Mouse (Mus musculus) lung, postnatal 0 days (tissue): ENCODE results near the gene Gm11027. TPM values are rescaled to one million over a fixed set of nuclear protein-coding genes. Genes with fewer than 3 reads are reported as not detected.

Source experiments
- ATAC-seq: fragments of 200-750 bp; cut with Nextera tagmentation; 2 replicates; pipeline ENCODE4 v1.8.0; 2017; ENCODE audit warnings: moderate library complexity
- DNase-seq: peaks from one replicate; pipeline ENCODE4 v3.0.0-alpha.2; 2016; ENCODE audit warnings: low spot score
- H3K27ac ChIP-seq: fragments of 300-500 bp; sonication (generic); 2 replicates; pipeline ENCODE4 v1.5.1; 2014; ENCODE audit warnings: antibody characterized with exemption, mild to moderate bottlenecking, low read length, mixed read lengths
- H3K27me3 ChIP-seq: fragments of 300-500 bp; sonication (generic); replicated peaks from 2 replicates; pipeline ENCODE4 v1.6.1; 2014; ENCODE audit warnings: low read length, mixed read lengths; ENCODE audit not compliant: insufficient read depth
- H3K36me3 ChIP-seq: fragments of 300-500 bp; sonication (generic); 2 replicates; pipeline ENCODE4 v1.6.1; 2014; ENCODE audit warnings: low read length, mixed read lengths; ENCODE audit not compliant: insufficient read depth
- H3K4me1 ChIP-seq: fragments of 300-500 bp; sonication (generic); 2 replicates; pipeline ENCODE4 v1.6.1; 2014; ENCODE audit warnings: antibody characterized with exemption, low read depth, low read length, mixed read lengths; ENCODE audit not compliant: insufficient read depth
- H3K4me2 ChIP-seq: fragments of 300-500 bp; sonication (generic); replicated peaks from 2 replicates; pipeline ENCODE4 v1.6.1; 2014; ENCODE audit warnings: low read depth, mild to moderate bottlenecking, low read length, moderate library complexity, mixed read lengths
- H3K4me3 ChIP-seq: fragments of 300-500 bp; sonication (generic); 2 replicates; pipeline ENCODE4 v1.5.1; 2014; ENCODE audit warnings: low read depth, low read length
- H3K9ac ChIP-seq: fragments of 300-500 bp; sonication (generic); replicated peaks from 2 replicates; pipeline ENCODE4 v1.6.1; 2014; ENCODE audit warnings: low read depth, mild to moderate bottlenecking
- H3K9me3 ChIP-seq: fragments of 300-500 bp; sonication (generic); 2 replicates; pipeline ENCODE4 v1.6.1; 2016; ENCODE audit warnings: low read length, mixed read lengths
- CTCF ChIP-seq: IDR thresholded peaks from 2 replicates; pipeline ENCODE4 v1.5.1; 2016; ENCODE audit warnings: antibody characterized with exemption, mild to moderate bottlenecking
- EP300 ChIP-seq: IDR thresholded peaks from 2 replicates; pipeline ENCODE4 v1.6.1; 2016; ENCODE audit warnings: antibody characterized with exemption, mild to moderate bottlenecking, control low read depth
- WGBS: fragments of 180-500 bp; shearing (Covaris S2); extraction: QIAGEN DNeasy Blood & Tissue Kit; methylation state at CpG from one replicate; pipeline ENCODE4 v1.1.7; 2014; 5-methylcytosine and 5-hydroxymethylcytosine counted together
- polyA plus RNA-seq: library from polyadenylated mRNA; unstranded; fragments of >200 nt; fragmentation: Nextera tagmentation; extraction: Ambion mirVana; gene quantifications from 2 replicates; pipeline ENCODE4 v1.2.1, GENCODE M21; 2015

Gm11027 gene
- polyA plus RNA-seq, 1 experiment from 2014 or later: not detected

GRCm38 (mm10) chr12:116280653-116281364 lies 5.6 kb downstream of the Gm11027 start, which contains the start of gene Esyt2:
Esyt2 (plus strand) TSS chr12:116281196.
- Histone ChIP-seq H3K4me3 (peak within 1 kb of the TSS; percentile 100), H3K9ac (peak within 1 kb of the TSS; percentile 72), H3K27me3 (no peaks in the 10 kb centered on the region), H3K9me3 (no peaks in the 10 kb centered on the region), H3K27ac (peak within 1 kb of the TSS; percentile 98), H3K4me1 (no peaks in the 10 kb centered on the region), H3K4me2 (peak within 1 kb of the TSS; percentile 91), H3K36me3 (no peaks in the 10 kb centered on the region)
- TF ChIP-seq EP300 (peak; percentile 66; the same call in 1 of the 2 replicates), CTCF (peak; percentile 70)
- DNase-seq: peak; percentile 99
- WGBS: under 1% methylated on average over 59 of the region's 68 CpGs
- ATAC-seq: peak; percentile 95

GRCm38 (mm10) chr12:116281427-116282281 lies 6.5 kb downstream of the Gm11027 start:
- ATAC-seq: peak; percentile 39
- H3K4me2 ChIP-seq: peak overlapping the region; percentile 91

DNA sequence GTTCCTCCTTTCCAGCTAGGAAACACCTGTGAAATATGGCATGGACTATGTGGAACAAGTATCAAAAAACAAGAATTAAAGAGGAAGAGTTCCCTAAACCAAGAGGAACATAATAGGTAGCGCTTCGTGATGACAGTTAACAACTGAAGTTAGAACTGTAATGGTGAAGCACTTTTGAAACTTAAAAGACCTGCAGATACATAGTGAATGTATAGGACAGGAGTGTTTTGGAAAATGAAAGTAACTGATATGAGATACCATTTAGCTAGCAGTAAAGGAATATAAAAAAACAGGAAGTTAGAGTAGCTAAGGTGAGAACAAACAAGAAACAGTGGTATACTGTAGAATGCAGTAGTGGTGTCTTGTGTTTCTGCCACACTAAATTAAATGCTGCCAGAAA lies 7.7 kb downstream of the Gm11027 start:
- Histone ChIP-seq H3K4me3 (peak overlapping the region; percentile 20), H3K27me3 (no peaks in the 10 kb centered on the region), H3K27ac (no peak overlapping the region), H3K4me1 (no peaks in the 10 kb centered on the region), H3K4me2 (peak overlapping the region; percentile 38), H3K9ac (no peak overlapping the region), H3K9me3 (no peaks in the 10 kb centered on the region), H3K36me3 (no peaks in the 10 kb centered on the region)
- ATAC-seq: no peak
- no peak for DNase-seq
- WGBS: 79% methylated on average over 2 of the region's 2 CpGs
- TF ChIP-seq EP300: no peak
- no peak for TF ChIP-seq CTCF

More at GRCm38 (mm10) chr12:116281427-116282281, 6.5 kb downstream of the Gm11027 start:
- H3K9ac ChIP-seq: peak overlapping the region; percentile 72
- DNase-seq: peak; percentile 61
- no peaks in the 10 kb centered on the region for H3K9me3 ChIP-seq
- TF ChIP-seq EP300 (no peak), CTCF (no peak)
- peak overlapping the region; percentile 98 for H3K27ac ChIP-seq
- H3K36me3 ChIP-seq: no peaks in the 10 kb centered on the region
- WGBS: 1% methylated on average over 42 of the region's 55 CpGs
- H3K27me3 ChIP-seq: no peaks in the 10 kb centered on the region
- no peaks in the 10 kb centered on the region for H3K4me1 ChIP-seq
- peak overlapping the region; percentile 100 for H3K4me3 ChIP-seq

GRCm38 (mm10) chr12:116283511-116283910 lies 8.3 kb downstream of the Gm11027 start:
- no peaks in the 10 kb centered on the region for H3K36me3 ChIP-seq
- no peak for TF ChIP-seq EP300
- TF ChIP-seq CTCF: no peak
- no peak for ATAC-seq
- peak overlapping the region; percentile 20; the same call in 1 of the 2 replicates for H3K4me3 ChIP-seq
- no peak for DNase-seq
- no peaks in the 10 kb centered on the region for H3K4me1 ChIP-seq
- no peaks in the 10 kb centered on the region for H3K27me3 ChIP-seq
- H3K27ac ChIP-seq: no peak overlapping the region
- 55% methylated on average over 2 of the region's 2 CpGs for WGBS
- H3K9me3 ChIP-seq: no peaks in the 10 kb centered on the region
- H3K9ac ChIP-seq: no peak overlapping the region
- no peak overlapping the region for H3K4me2 ChIP-seq

GRCm38 (mm10) chr12:116293185-116293584 lies 18.0 kb downstream of the Gm11027 start:
- Histone ChIP-seq H3K27me3 (no peaks in the 10 kb centered on the region), H3K4me3 (no peak overlapping the region), H3K4me1 (no peaks in the 10 kb centered on the region), H3K36me3 (no peaks in the 10 kb centered on the region), H3K4me2 (no peak overlapping the region), H3K27ac (no peak overlapping the region), H3K9me3 (no peaks in the 10 kb centered on the region), H3K9ac (no peak overlapping the region)
- DNase-seq: no peak
- TF ChIP-seq CTCF (no peak), EP300 (no peak)
- no peak for ATAC-seq
- WGBS: 34% methylated on average over 2 of the region's 2 CpGs

DNA sequence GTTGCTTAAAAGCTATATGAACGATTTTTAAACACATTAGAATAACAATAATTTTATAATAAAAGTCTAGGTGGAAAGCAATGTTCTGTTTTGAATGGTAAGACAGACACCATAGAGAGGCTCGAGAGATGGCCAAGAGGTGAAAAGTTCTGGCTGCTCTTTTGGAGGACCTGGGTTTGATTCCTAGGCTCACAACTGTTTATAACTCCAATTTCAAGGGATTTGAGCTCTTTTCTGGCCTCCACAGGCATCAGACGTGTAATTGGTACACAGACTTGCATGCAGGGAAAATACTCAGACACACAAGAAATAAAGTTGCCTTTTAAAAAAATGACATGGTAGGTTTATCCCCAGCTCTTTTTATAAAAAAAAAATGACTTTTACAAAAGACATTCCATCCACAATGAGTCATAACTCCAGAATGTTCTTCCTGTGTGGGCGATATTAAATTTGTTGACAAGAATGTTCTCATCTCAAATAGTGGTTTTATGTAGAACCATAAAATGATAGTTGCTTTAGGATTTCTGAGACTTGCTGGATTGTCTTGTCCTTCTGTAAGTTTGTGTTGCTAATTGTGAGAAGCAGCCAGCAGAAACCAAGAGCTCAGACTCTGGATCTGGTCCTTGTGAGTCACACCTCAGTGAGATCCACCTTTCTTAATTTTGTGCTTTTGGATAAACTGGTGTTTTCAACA lies 18.6 kb downstream of the Gm11027 start:
- Histone ChIP-seq H3K27me3 (no peaks in the 10 kb centered on the region), H3K27ac (no peak overlapping the region), H3K9ac (no peak overlapping the region), H3K4me3 (no peak overlapping the region), H3K4me2 (no peak overlapping the region), H3K9me3 (no peaks in the 10 kb centered on the region), H3K36me3 (no peaks in the 10 kb centered on the region), H3K4me1 (no peaks in the 10 kb centered on the region)
- DNase-seq (peak; percentile 49), ATAC-seq (no peak)
- TF ChIP-seq CTCF (no peak), EP300 (0 out of 2 replicates have a peak, but pooled peaks have one; percentile 21)
- 58% methylated on average over 4 of the region's 4 CpGs for WGBS
